Mouse (Mus musculus): ENCODE measurements at regions not wholly inside any gene's neighbourhood (a gene's known extent, or its start where the extent isn't known, plus 50 kb on each side); places are given as distances from the start of the nearest gene placed in this dataset.
A peak's percentile ranks its signal among the peaks of the same experiment; 100 is the strongest.

- peak overlapping the region; percentile 10; the same call in 1 of the 2 replicates for H3K27ac ChIP-seq (ENCODE audit: low read length)
- 32% methylated on average over 3 of the region's 3 CpGs for WGBS
- no peak overlapping the region for H3K4me2 ChIP-seq (replicated peaks; ENCODE audit: low read depth, low read length)
- ATAC-seq (ENCODE audit: insufficient number of reproducible peaks, insufficient read depth, low FRiP score, low read depth), result no peak
- no peak overlapping the region for H3K4me3 ChIP-seq (ENCODE audit: low read depth, low read length)
- no peaks in the 10 kb centered on the region for H3K36me3 ChIP-seq (ENCODE audit: control insufficient read depth, insufficient read depth, low read length)
- H3K4me1 ChIP-seq (ENCODE audit: control insufficient read depth, insufficient read depth, low read length), result 0 out of 2 replicates have a peak, but pooled peaks cover 2% of the 10 kb centered on the region
- no peak overlapping the region for H3K9ac ChIP-seq (replicated peaks; ENCODE audit: low read depth, low read length)
- H3K27me3 ChIP-seq (ENCODE audit: control insufficient read depth, insufficient read depth, low read length), result no peaks in the 10 kb centered on the region
- H3K9me3 ChIP-seq (ENCODE audit: control insufficient read depth, low read depth, low read length), result no peaks in the 10 kb centered on the region
Observed at GRCm38 (mm10) chr6:66268427-66268826, 266.8 kb upstream of the Mad2l1 start.

- Histone ChIP-seq H3K27me3 (ENCODE audit: control insufficient read depth, insufficient read depth, low read length) (no peaks in the 10 kb centered on the region), H3K27ac (ENCODE audit: low read length) (no peak overlapping the region), H3K4me1 (ENCODE audit: control insufficient read depth, insufficient read depth, low read length) (0 out of 2 replicates have a peak, but pooled peaks cover 2% of the 10 kb centered on the region), H3K4me2 (replicated peaks; ENCODE audit: low read depth, low read length) (no peak overlapping the region), H3K9ac (replicated peaks; ENCODE audit: low read depth, low read length) (no peak overlapping the region), H3K36me3 (ENCODE audit: control insufficient read depth, insufficient read depth, low read length) (no peaks in the 10 kb centered on the region), H3K4me3 (ENCODE audit: low read depth, low read length) (no peak overlapping the region), H3K9me3 (ENCODE audit: control insufficient read depth, low read depth, low read length) (no peaks in the 10 kb centered on the region)
- ATAC-seq (ENCODE audit: insufficient number of reproducible peaks, insufficient read depth, low FRiP score, low read depth), result no peak
- WGBS, result 56% methylated on average over 6 of the region's 6 CpGs
Observed at GRCm38 (mm10) chr6:66271414-66272206, 263.6 kb upstream of the Mad2l1 start.

- 54% methylated on average over 2 of the region's 2 CpGs for WGBS
- Histone ChIP-seq H3K9me3 (ENCODE audit: control insufficient read depth, low read depth, low read length) (no peaks in the 10 kb centered on the region), H3K27ac (ENCODE audit: low read length) (no peak overlapping the region), H3K4me3 (ENCODE audit: low read depth, low read length) (no peak overlapping the region), H3K27me3 (ENCODE audit: control insufficient read depth, insufficient read depth, low read length) (no peaks in the 10 kb centered on the region), H3K36me3 (ENCODE audit: control insufficient read depth, insufficient read depth, low read length) (no peaks in the 10 kb centered on the region), H3K4me1 (ENCODE audit: control insufficient read depth, insufficient read depth, low read length) (0 out of 2 replicates have a peak, but pooled peaks cover 2% of the 10 kb centered on the region), H3K9ac (replicated peaks; ENCODE audit: low read depth, low read length) (no peak overlapping the region), H3K4me2 (replicated peaks; ENCODE audit: low read depth, low read length) (no peak overlapping the region)
- no peak for ATAC-seq (ENCODE audit: insufficient number of reproducible peaks, insufficient read depth, low FRiP score, low read depth)
Observed at GRCm38 (mm10) chr6:66272216-66272615, 263.0 kb upstream of the Mad2l1 start.

- Histone ChIP-seq H3K9me3 (ENCODE audit: control insufficient read depth, low read depth, low read length) (no peaks in the 10 kb centered on the region), H3K9ac (replicated peaks; ENCODE audit: low read depth, low read length) (no peak overlapping the region), H3K4me2 (replicated peaks; ENCODE audit: low read depth, low read length) (no peak overlapping the region), H3K36me3 (ENCODE audit: control insufficient read depth, insufficient read depth, low read length) (no peaks in the 10 kb centered on the region), H3K4me3 (ENCODE audit: low read depth, low read length) (no peak overlapping the region), H3K4me1 (ENCODE audit: control insufficient read depth, insufficient read depth, low read length) (0 out of 2 replicates have a peak, but pooled peaks cover 2% of the 10 kb centered on the region), H3K27ac (ENCODE audit: low read length) (no peak overlapping the region), H3K27me3 (ENCODE audit: control insufficient read depth, insufficient read depth, low read length) (no peaks in the 10 kb centered on the region)
- WGBS, result 92% methylated on average over 4 of the region's 4 CpGs
- ATAC-seq (ENCODE audit: insufficient number of reproducible peaks, insufficient read depth, low FRiP score, low read depth), result no peak
Observed at GRCm38 (mm10) chr6:66274737-66275136, 260.5 kb upstream of the Mad2l1 start.

GRCm38 (mm10) chr6:66280701-66281100 lies 254.5 kb upstream of the Mad2l1 start:
- Histone ChIP-seq H3K9ac (replicated peaks; ENCODE audit: low read depth, low read length) (no peak overlapping the region), H3K27me3 (ENCODE audit: control insufficient read depth, insufficient read depth, low read length) (no peaks in the 10 kb centered on the region), H3K4me3 (ENCODE audit: low read depth, low read length) (no peak overlapping the region), H3K27ac (ENCODE audit: low read length) (no peak overlapping the region), H3K4me2 (replicated peaks; ENCODE audit: low read depth, low read length) (no peak overlapping the region), H3K36me3 (ENCODE audit: control insufficient read depth, insufficient read depth, low read length) (no peaks in the 10 kb centered on the region), H3K4me1 (ENCODE audit: control insufficient read depth, insufficient read depth, low read length) (no peaks in the 10 kb centered on the region), H3K9me3 (ENCODE audit: control insufficient read depth, low read depth, low read length) (no peaks in the 10 kb centered on the region)
- 91% methylated on average over 8 of the region's 8 CpGs for WGBS
- no peak for ATAC-seq (ENCODE audit: insufficient number of reproducible peaks, insufficient read depth, low FRiP score, low read depth)

- Histone ChIP-seq H3K4me3 (ENCODE audit: low read depth, low read length) (no peak overlapping the region), H3K9me3 (ENCODE audit: control insufficient read depth, low read depth, low read length) (no peaks in the 10 kb centered on the region), H3K27me3 (ENCODE audit: control insufficient read depth, insufficient read depth, low read length) (no peaks in the 10 kb centered on the region), H3K27ac (ENCODE audit: low read length) (no peak overlapping the region), H3K4me1 (ENCODE audit: control insufficient read depth, insufficient read depth, low read length) (no peaks in the 10 kb centered on the region), H3K36me3 (ENCODE audit: control insufficient read depth, insufficient read depth, low read length) (no peaks in the 10 kb centered on the region), H3K4me2 (replicated peaks; ENCODE audit: low read depth, low read length) (no peak overlapping the region), H3K9ac (replicated peaks; ENCODE audit: low read depth, low read length) (no peak overlapping the region)
- ATAC-seq (ENCODE audit: insufficient number of reproducible peaks, insufficient read depth, low FRiP score, low read depth), result no peak
- WGBS, result 79% methylated on average over 6 of the region's 6 CpGs
Observed at GRCm38 (mm10) chr6:66282566-66283115, 252.5 kb upstream of the Mad2l1 start.

- Histone ChIP-seq H3K36me3 (ENCODE audit: control insufficient read depth, insufficient read depth, low read length) (no peaks in the 10 kb centered on the region), H3K27me3 (ENCODE audit: control insufficient read depth, insufficient read depth, low read length) (no peaks in the 10 kb centered on the region), H3K4me2 (replicated peaks; ENCODE audit: low read depth, low read length) (no peak overlapping the region), H3K4me1 (ENCODE audit: control insufficient read depth, insufficient read depth, low read length) (no peaks in the 10 kb centered on the region), H3K27ac (ENCODE audit: low read length) (no peak overlapping the region), H3K9me3 (ENCODE audit: control insufficient read depth, low read depth, low read length) (no peaks in the 10 kb centered on the region), H3K9ac (replicated peaks; ENCODE audit: low read depth, low read length) (no peak overlapping the region), H3K4me3 (ENCODE audit: low read depth, low read length) (no peak overlapping the region)
- WGBS, result 91% methylated on average over 4 of the region's 4 CpGs
- no peak for ATAC-seq (ENCODE audit: insufficient number of reproducible peaks, insufficient read depth, low FRiP score, low read depth)
Observed at GRCm38 (mm10) chr6:66283521-66283920, 251.7 kb upstream of the Mad2l1 start.

- H3K4me3 ChIP-seq (ENCODE audit: low read depth, low read length), result no peak overlapping the region
- H3K4me1 ChIP-seq (ENCODE audit: control insufficient read depth, insufficient read depth, low read length), result no peaks in the 10 kb centered on the region
- H3K27me3 ChIP-seq (ENCODE audit: control insufficient read depth, insufficient read depth, low read length), result no peaks in the 10 kb centered on the region
- H3K9ac ChIP-seq (replicated peaks; ENCODE audit: low read depth, low read length), result no peak overlapping the region
- H3K27ac ChIP-seq (ENCODE audit: low read length), result no peak overlapping the region
- no peak for ATAC-seq (ENCODE audit: insufficient number of reproducible peaks, insufficient read depth, low FRiP score, low read depth)
- H3K9me3 ChIP-seq (ENCODE audit: control insufficient read depth, low read depth, low read length), result no peaks in the 10 kb centered on the region
- no peaks in the 10 kb centered on the region for H3K36me3 ChIP-seq (ENCODE audit: control insufficient read depth, insufficient read depth, low read length)
- H3K4me2 ChIP-seq (replicated peaks; ENCODE audit: low read depth, low read length), result no peak overlapping the region
Observed at GRCm38 (mm10) chr6:66287607-66288006, 247.6 kb upstream of the Mad2l1 start.

Data from stomach, embryonic 14.5 days (tissue).